Mouse (Mus musculus): Measurements from ENCODE around the gene Sugp2. TPM values are rescaled to one million over a fixed set of nuclear protein-coding genes. Genes with fewer than 3 reads are reported as not detected.
A peak's percentile ranks its signal among the peaks of the same experiment; 100 is the strongest.

The Sugp2 gene
- polyA plus RNA-seq, 1 experiment from 2014 or later = 25.7 TPM

DNA sequence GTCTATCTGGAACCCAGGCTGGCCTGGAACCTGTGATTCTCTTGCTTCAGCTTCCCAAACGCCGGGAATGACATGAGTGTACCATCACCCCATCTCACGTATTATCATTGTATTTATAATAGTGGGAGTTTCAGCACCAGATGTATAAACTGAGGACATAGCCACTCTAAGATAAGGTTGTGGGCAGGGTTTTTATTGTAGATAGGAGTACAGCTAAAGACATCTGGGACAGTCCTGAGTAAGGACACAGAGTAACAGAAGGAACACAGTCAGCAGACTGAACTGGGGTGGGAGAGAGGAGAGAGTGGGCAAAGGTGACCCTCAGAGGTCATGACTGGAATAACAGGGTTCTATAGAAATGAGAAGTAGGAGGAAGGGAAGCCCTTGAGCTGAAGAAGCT lies 33.6 kb downstream of the Sugp2 start:
- Histone ChIP-seq H3K9me3 (replicated peaks; ENCODE audit: control insufficient read depth, low read length) (no peaks in the 10 kb centered on the region), H3K36me3 (ENCODE audit: control insufficient read depth, insufficient read depth) (peaks cover 16% of the 10 kb centered on the region), H3K27ac (ENCODE audit: low read length) (no peak overlapping the region), H3K9ac (ENCODE audit: low read length) (no peak overlapping the region), H3K4me1 (ENCODE audit: control insufficient read depth, insufficient read depth, low read length) (peaks cover 5% of the 10 kb centered on the region), H3K4me2 (ENCODE audit: low read depth, low read length) (no peak overlapping the region), H3K27me3 (ENCODE audit: control insufficient read depth, insufficient read depth, low read length) (no peaks in the 10 kb centered on the region), H3K4me3 (ENCODE audit: low read length) (no peak overlapping the region)
- no peak for ATAC-seq (replicated peaks; ENCODE audit: extremely low read depth, insufficient read depth, low FRiP score)
- 75% methylated on average over 3 of the region's 3 CpGs for WGBS

DNA sequence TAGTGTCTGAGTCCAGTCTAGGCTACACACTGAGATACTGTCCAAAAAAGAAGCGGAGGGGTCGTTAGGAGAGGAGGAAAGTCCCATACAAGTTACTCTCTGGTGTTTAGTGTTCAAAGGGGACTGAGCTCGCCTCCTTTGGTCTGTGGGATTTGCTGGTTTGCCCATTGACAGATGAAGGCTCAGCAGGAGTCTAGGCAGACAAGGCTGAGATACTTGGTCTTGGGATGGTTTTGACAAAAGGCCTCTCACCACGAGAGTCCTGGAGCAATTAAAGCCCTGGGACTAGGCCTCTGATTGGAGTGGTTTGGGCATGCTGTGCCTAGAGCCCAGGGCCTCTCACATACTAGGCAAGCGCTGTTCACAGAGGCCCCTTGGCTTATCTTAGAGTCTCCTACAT lies 34.3 kb downstream of the Sugp2 start:
- WGBS = 62% methylated on average over 5 of the region's 5 CpGs
- no peak for ATAC-seq (replicated peaks; ENCODE audit: extremely low read depth, insufficient read depth, low FRiP score)
- H3K27me3 ChIP-seq (ENCODE audit: control insufficient read depth, insufficient read depth, low read length) = no peaks in the 10 kb centered on the region
- H3K9ac ChIP-seq (ENCODE audit: low read length) = no peak overlapping the region; the same call in 1 of the 2 replicates
- peaks cover 14% of the 10 kb centered on the region for H3K36me3 ChIP-seq (ENCODE audit: control insufficient read depth, insufficient read depth)
- peaks cover 5% of the 10 kb centered on the region for H3K4me1 ChIP-seq (ENCODE audit: control insufficient read depth, insufficient read depth, low read length)
- H3K4me3 ChIP-seq (ENCODE audit: low read length) = no peak overlapping the region
- H3K27ac ChIP-seq (ENCODE audit: low read length) = peak overlapping the region; percentile 21; the same call in 1 of the 2 replicates
- H3K4me2 ChIP-seq (ENCODE audit: low read depth, low read length) = no peak overlapping the region
- no peaks in the 10 kb centered on the region for H3K9me3 ChIP-seq (replicated peaks; ENCODE audit: control insufficient read depth, low read length)

DNA sequence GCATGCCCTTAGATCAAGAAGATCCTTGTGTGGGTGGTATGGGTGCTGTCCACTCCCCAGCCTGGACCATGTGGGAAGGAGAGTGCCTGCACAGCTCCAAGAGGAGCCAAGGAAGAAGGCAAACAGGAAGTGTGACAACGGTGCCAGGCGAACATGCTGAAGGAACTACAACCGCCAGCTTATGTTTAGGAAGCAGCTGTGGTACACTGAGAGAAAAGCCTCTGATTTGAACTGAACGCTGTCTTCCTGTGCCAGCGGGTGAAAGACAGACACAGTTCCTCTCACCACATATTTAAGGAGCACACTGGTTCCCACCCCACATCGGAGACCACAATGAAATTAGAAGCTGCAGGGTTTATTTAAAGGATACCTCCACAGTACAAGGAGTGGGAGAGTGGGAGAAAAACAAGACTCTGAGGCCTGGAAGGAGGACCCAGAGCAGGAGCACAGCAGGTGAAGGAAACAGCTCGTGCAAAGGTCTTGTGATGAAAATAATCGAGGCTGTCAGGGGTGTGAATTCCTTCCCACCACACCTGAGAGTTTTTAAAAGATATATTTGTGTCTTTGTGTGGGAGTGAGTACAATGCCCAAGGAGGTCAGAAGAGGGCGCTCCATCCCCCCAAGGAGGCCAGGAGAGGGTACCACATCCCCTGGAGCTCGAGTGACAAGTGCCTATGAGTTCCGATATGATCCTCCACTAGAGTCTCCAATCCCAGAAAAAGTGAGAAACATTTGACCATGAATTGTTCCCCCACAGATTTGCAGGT lies 35.0 kb downstream of the Sugp2 start:
- no peak for ATAC-seq (replicated peaks; ENCODE audit: extremely low read depth, insufficient read depth, low FRiP score)
- Histone ChIP-seq H3K4me1 (ENCODE audit: control insufficient read depth, insufficient read depth, low read length) (peaks cover 5% of the 10 kb centered on the region), H3K27ac (ENCODE audit: low read length) (peak overlapping the region; percentile 21; the same call in 1 of the 2 replicates), H3K36me3 (ENCODE audit: control insufficient read depth, insufficient read depth) (peaks cover 8% of the 10 kb centered on the region), H3K4me3 (ENCODE audit: low read length) (no peak overlapping the region), H3K9ac (ENCODE audit: low read length) (no peak overlapping the region; the same call in 1 of the 2 replicates), H3K27me3 (ENCODE audit: control insufficient read depth, insufficient read depth, low read length) (no peaks in the 10 kb centered on the region), H3K4me2 (ENCODE audit: low read depth, low read length) (no peak overlapping the region), H3K9me3 (replicated peaks; ENCODE audit: control insufficient read depth, low read length) (no peaks in the 10 kb centered on the region)
- 46% methylated on average over 11 of the region's 11 CpGs for WGBS

DNA sequence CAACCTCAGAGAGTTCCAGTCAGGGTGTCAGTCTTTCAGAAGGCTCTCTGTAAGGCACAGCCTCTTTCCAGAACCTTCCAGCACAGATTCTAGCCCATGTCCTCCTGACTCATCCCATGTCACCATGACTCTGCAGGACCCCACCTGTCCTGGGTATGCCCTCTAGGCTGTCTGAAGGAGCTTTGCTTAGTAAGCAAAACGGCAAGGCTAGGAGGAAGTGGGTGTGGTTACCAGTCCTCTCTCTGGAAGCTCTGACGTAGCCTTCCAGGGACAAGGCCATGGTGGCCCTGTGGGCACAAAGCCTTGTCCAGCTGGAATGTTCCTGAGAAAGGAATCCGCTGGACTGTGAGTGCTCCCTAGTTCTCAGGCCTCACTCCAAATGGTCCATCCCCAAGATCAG lies 38.9 kb downstream of the Sugp2 start:
- Histone ChIP-seq H3K4me2 (ENCODE audit: low read depth, low read length) (no peak overlapping the region), H3K4me3 (ENCODE audit: low read length) (no peak overlapping the region), H3K27me3 (ENCODE audit: control insufficient read depth, insufficient read depth, low read length) (no peaks in the 10 kb centered on the region), H3K9me3 (replicated peaks; ENCODE audit: control insufficient read depth, low read length) (no peaks in the 10 kb centered on the region), H3K27ac (ENCODE audit: low read length) (no peak overlapping the region), H3K9ac (ENCODE audit: low read length) (no peak overlapping the region), H3K36me3 (ENCODE audit: control insufficient read depth, insufficient read depth) (no peaks in the 10 kb centered on the region), H3K4me1 (ENCODE audit: control insufficient read depth, insufficient read depth, low read length) (peaks cover 5% of the 10 kb centered on the region)
- WGBS = 38% methylated on average over 3 of the region's 3 CpGs
- no peak for ATAC-seq (replicated peaks; ENCODE audit: extremely low read depth, insufficient read depth, low FRiP score)

DNA sequence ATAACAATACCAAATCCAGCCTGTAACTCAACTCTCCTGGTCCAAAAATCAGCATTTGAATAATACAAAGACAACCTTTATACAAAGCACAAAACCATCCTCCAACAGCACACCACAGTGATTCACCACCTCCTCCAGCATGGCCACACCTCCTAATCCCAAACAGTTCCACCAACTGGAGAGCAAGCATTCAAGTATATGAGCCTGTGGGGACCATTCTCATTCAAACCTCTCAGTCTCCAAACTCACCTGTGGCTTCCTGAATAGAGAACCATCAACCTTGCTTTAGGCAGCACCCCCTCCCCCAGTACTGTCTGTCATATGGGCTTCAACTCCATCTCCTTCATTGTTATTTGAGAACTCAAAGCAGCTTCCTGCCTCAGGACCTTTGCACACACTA lies 40.3 kb downstream of the Sugp2 start:
- no peak for ATAC-seq (replicated peaks; ENCODE audit: extremely low read depth, insufficient read depth, low FRiP score)
- no peak overlapping the region for H3K27ac ChIP-seq (ENCODE audit: low read length)
- no peak overlapping the region for H3K9ac ChIP-seq (ENCODE audit: low read length)
- no peaks in the 10 kb centered on the region for H3K36me3 ChIP-seq (ENCODE audit: control insufficient read depth, insufficient read depth)
- H3K27me3 ChIP-seq (ENCODE audit: control insufficient read depth, insufficient read depth, low read length) = no peaks in the 10 kb centered on the region
- H3K4me3 ChIP-seq (ENCODE audit: low read length) = no peak overlapping the region
- H3K4me1 ChIP-seq (ENCODE audit: control insufficient read depth, insufficient read depth, low read length) = peaks cover 11% of the 10 kb centered on the region
- no peak overlapping the region for H3K4me2 ChIP-seq (ENCODE audit: low read depth, low read length)
- no peaks in the 10 kb centered on the region for H3K9me3 ChIP-seq (replicated peaks; ENCODE audit: control insufficient read depth, low read length)

DNA sequence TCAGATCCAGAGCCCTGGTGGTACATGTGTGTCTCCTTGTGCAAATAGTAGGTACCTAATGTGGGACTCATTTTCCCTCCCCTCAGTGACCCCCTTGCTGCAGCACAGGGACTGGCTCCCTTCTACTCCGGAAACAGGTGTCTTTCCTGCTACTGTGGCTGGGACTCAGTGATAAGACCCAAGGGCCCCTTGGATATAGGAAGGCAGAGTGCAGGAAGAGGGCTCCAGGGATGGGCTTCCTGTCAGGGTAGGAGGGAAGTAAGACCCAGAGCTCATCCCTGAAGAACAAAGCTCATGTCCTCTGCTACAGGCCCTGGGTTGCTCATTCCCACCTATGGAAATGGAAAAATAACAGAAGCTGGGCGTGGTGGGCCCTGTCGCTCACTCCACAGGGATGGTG lies 42.5 kb downstream of the Sugp2 start:
- WGBS = 63% methylated on average over 3 of the region's 3 CpGs
- peak overlapping the region; percentile 79 for H3K27ac ChIP-seq (ENCODE audit: low read length)
- H3K9ac ChIP-seq (ENCODE audit: low read length) = no peak overlapping the region
- H3K4me2 ChIP-seq (ENCODE audit: low read depth, low read length) = no peak overlapping the region
- no peak overlapping the region for H3K4me3 ChIP-seq (ENCODE audit: low read length)
- H3K27me3 ChIP-seq (ENCODE audit: control insufficient read depth, insufficient read depth, low read length) = no peaks in the 10 kb centered on the region
- peak; percentile 63 for ATAC-seq (replicated peaks; ENCODE audit: extremely low read depth, insufficient read depth, low FRiP score)
- peaks cover 20% of the 10 kb centered on the region for H3K4me1 ChIP-seq (ENCODE audit: control insufficient read depth, insufficient read depth, low read length)
- H3K9me3 ChIP-seq (replicated peaks; ENCODE audit: control insufficient read depth, low read length) = no peaks in the 10 kb centered on the region
- H3K36me3 ChIP-seq (ENCODE audit: control insufficient read depth, insufficient read depth) = no peaks in the 10 kb centered on the region

DNA sequence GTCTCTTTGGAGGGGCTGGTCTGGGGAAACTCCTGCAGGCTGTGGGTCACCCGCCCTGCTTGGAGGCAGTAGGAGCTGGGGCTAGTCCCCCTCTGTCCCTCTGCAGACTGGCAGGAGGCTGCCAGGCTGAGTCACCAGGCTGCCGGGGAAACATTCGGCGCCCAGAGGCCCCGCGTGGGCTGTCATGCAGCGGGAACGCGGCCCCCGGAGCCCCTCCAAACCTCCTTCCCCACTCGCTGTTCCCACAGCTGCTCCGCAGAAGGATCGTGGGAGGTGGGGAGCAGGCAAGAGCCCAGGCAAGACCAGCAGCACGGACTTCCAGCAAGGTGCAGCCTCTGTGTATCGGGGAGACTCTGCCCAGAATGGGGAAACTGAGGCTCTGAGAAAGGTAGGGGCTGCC lies 44.1 kb downstream of the Sugp2 start:
- H3K4me2 ChIP-seq (ENCODE audit: low read depth, low read length) = no peak overlapping the region

DNA sequence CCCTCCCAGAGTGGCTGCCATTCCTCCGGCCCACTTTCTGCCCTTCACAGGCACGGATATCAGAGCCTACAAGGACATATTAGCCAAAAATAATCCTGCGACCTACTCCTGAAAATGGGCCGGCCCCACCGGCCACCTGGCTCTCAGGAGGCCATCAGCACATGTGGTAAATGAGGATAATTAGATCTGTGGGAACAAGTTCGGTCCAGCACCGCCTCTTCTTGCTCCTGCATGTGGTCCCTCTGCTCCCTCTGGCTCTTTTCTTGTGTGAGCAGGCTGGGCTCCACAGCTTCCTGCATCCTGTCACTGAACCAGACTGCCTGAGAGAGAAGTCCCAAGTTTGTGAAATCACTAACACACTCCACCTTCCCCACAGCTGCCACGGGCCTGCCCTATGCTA lies 45.2 kb downstream of the Sugp2 start:
- no peaks in the 10 kb centered on the region for H3K9me3 ChIP-seq (replicated peaks; ENCODE audit: control insufficient read depth, low read length)
- no peaks in the 10 kb centered on the region for H3K27me3 ChIP-seq (ENCODE audit: control insufficient read depth, insufficient read depth, low read length)
- H3K36me3 ChIP-seq (ENCODE audit: control insufficient read depth, insufficient read depth) = no peaks in the 10 kb centered on the region
- WGBS = 30% methylated on average over 8 of the region's 8 CpGs
- H3K27ac ChIP-seq (ENCODE audit: low read length) = peak overlapping the region; percentile 69
- H3K4me1 ChIP-seq (ENCODE audit: control insufficient read depth, insufficient read depth, low read length) = peaks cover 24% of the 10 kb centered on the region
- ATAC-seq (replicated peaks; ENCODE audit: extremely low read depth, insufficient read depth, low FRiP score) = no peak
- H3K4me2 ChIP-seq (ENCODE audit: low read depth, low read length) = peak overlapping the region; percentile 5; the same call in 1 of the 2 replicates
- no peak overlapping the region for H3K4me3 ChIP-seq (ENCODE audit: low read length)
- peak overlapping the region; percentile 60 for H3K9ac ChIP-seq (ENCODE audit: low read length)

More for the DNA sequence above, 44.1 kb downstream of the Sugp2 start:
- Histone ChIP-seq H3K27me3 (ENCODE audit: control insufficient read depth, insufficient read depth, low read length) (no peaks in the 10 kb centered on the region), H3K9me3 (replicated peaks; ENCODE audit: control insufficient read depth, low read length) (no peaks in the 10 kb centered on the region), H3K4me1 (ENCODE audit: control insufficient read depth, insufficient read depth, low read length) (peaks cover 24% of the 10 kb centered on the region), H3K4me3 (ENCODE audit: low read length) (no peak overlapping the region), H3K27ac (ENCODE audit: low read length) (no peak overlapping the region), H3K36me3 (ENCODE audit: control insufficient read depth, insufficient read depth) (no peaks in the 10 kb centered on the region), H3K9ac (ENCODE audit: low read length) (peak overlapping the region; percentile 3; the same call in 1 of the 2 replicates)
- WGBS = 57% methylated on average over 15 of the region's 15 CpGs
- ATAC-seq (replicated peaks; ENCODE audit: extremely low read depth, insufficient read depth, low FRiP score) = no peak

DNA sequence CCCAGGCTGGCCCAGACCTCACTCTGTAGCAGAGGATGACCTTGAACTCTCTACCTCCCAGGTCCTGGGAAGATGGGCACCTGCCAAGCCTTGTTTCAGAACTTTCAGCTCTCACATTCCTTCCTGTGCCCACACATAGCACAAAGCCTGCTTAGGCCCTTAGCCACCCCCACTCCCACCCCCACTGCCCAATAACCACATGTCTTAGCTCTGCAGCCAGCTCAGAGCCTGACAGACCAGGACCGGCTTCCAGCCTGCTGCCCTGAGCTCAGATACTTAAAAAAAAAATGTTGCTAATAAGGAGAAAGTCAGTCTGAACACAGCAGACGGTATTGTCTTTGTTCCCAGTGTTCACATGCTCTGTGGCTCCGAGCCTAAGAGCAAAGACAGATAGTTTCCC lies 47.0 kb downstream of the Sugp2 start:
- Histone ChIP-seq H3K9me3 (replicated peaks; ENCODE audit: control insufficient read depth, low read length) (no peaks in the 10 kb centered on the region), H3K27ac (ENCODE audit: low read length) (peak overlapping the region; percentile 78), H3K4me2 (ENCODE audit: low read depth, low read length) (no peak overlapping the region), H3K4me1 (ENCODE audit: control insufficient read depth, insufficient read depth, low read length) (peaks cover 24% of the 10 kb centered on the region), H3K36me3 (ENCODE audit: control insufficient read depth, insufficient read depth) (peaks cover 10% of the 10 kb centered on the region), H3K9ac (ENCODE audit: low read length) (no peak overlapping the region), H3K4me3 (ENCODE audit: low read length) (no peak overlapping the region), H3K27me3 (ENCODE audit: control insufficient read depth, insufficient read depth, low read length) (no peaks in the 10 kb centered on the region)
- WGBS = 33% methylated on average over 3 of the region's 3 CpGs
- ATAC-seq (replicated peaks; ENCODE audit: extremely low read depth, insufficient read depth, low FRiP score) = no peak
